Mouse (Mus musculus) lung, postnatal 0 days (tissue): ENCODE data around the gene Traf2. TPM values are rescaled to one million over a fixed set of nuclear protein-coding genes. Genes with fewer than 3 reads are reported as not detected.

Experiments used
- ATAC-seq: fragments of 200-750 bp; cut with Nextera tagmentation; 2 replicates; pipeline ENCODE4 v1.8.0; 2017; ENCODE audit warnings: moderate library complexity
- DNase-seq: peaks from one replicate; pipeline ENCODE4 v3.0.0-alpha.2; 2016; ENCODE audit warnings: low spot score
- H3K27ac ChIP-seq: fragments of 300-500 bp; sonication (generic); 2 replicates; pipeline ENCODE4 v1.5.1; 2014; ENCODE audit warnings: antibody characterized with exemption, mild to moderate bottlenecking, low read length, mixed read lengths
- H3K27me3 ChIP-seq: fragments of 300-500 bp; sonication (generic); replicated peaks from 2 replicates; pipeline ENCODE4 v1.6.1; 2014; ENCODE audit warnings: low read length, mixed read lengths; ENCODE audit not compliant: insufficient read depth
- H3K36me3 ChIP-seq: fragments of 300-500 bp; sonication (generic); 2 replicates; pipeline ENCODE4 v1.6.1; 2014; ENCODE audit warnings: low read length, mixed read lengths; ENCODE audit not compliant: insufficient read depth
- H3K4me1 ChIP-seq: fragments of 300-500 bp; sonication (generic); 2 replicates; pipeline ENCODE4 v1.6.1; 2014; ENCODE audit warnings: antibody characterized with exemption, low read depth, low read length, mixed read lengths; ENCODE audit not compliant: insufficient read depth
- H3K4me2 ChIP-seq: fragments of 300-500 bp; sonication (generic); replicated peaks from 2 replicates; pipeline ENCODE4 v1.6.1; 2014; ENCODE audit warnings: low read depth, mild to moderate bottlenecking, low read length, moderate library complexity, mixed read lengths
- H3K4me3 ChIP-seq: fragments of 300-500 bp; sonication (generic); 2 replicates; pipeline ENCODE4 v1.5.1; 2014; ENCODE audit warnings: low read depth, low read length
- H3K9ac ChIP-seq: fragments of 300-500 bp; sonication (generic); replicated peaks from 2 replicates; pipeline ENCODE4 v1.6.1; 2014; ENCODE audit warnings: low read depth, mild to moderate bottlenecking
- H3K9me3 ChIP-seq: fragments of 300-500 bp; sonication (generic); 2 replicates; pipeline ENCODE4 v1.6.1; 2016; ENCODE audit warnings: low read length, mixed read lengths
- CTCF ChIP-seq: IDR thresholded peaks from 2 replicates; pipeline ENCODE4 v1.5.1; 2016; ENCODE audit warnings: antibody characterized with exemption, mild to moderate bottlenecking
- EP300 ChIP-seq: IDR thresholded peaks from 2 replicates; pipeline ENCODE4 v1.6.1; 2016; ENCODE audit warnings: antibody characterized with exemption, mild to moderate bottlenecking, control low read depth
- WGBS: fragments of 180-500 bp; shearing (Covaris S2); extraction: QIAGEN DNeasy Blood & Tissue Kit; methylation state at CpG from one replicate; pipeline ENCODE4 v1.1.7; 2014; 5-methylcytosine and 5-hydroxymethylcytosine counted together
- polyA plus RNA-seq: library from polyadenylated mRNA; unstranded; fragments of >200 nt; fragmentation: Nextera tagmentation; extraction: Ambion mirVana; gene quantifications from 2 replicates; pipeline ENCODE4 v1.2.1, GENCODE M21; 2015

Gene Traf2
- polyA plus RNA-seq, 1 experiment from 2014 or later, result 21.0 TPM

GRCm38 (mm10) chr2:25536531-25536930 is 10.2 kb downstream of the Traf2 start:
- DNase-seq (no peak), ATAC-seq (no peak)
- no peaks in the 10 kb centered on the region for H3K4me1 ChIP-seq
- H3K9me3 ChIP-seq, result no peaks in the 10 kb centered on the region
- H3K27me3 ChIP-seq, result no peaks in the 10 kb centered on the region
- no peak overlapping the region for H3K27ac ChIP-seq
- no peak overlapping the region for H3K4me2 ChIP-seq
- H3K9ac ChIP-seq, result no peak overlapping the region
- no peak for TF ChIP-seq CTCF
- TF ChIP-seq EP300, result no peak
- 69% methylated on average over 8 of the region's 8 CpGs for WGBS
- 0 out of 2 replicates have a peak, but pooled peaks cover 11% of the 10 kb centered on the region for H3K36me3 ChIP-seq
- no peak overlapping the region for H3K4me3 ChIP-seq

- H3K27ac ChIP-seq, result no peak overlapping the region
- no peaks in the 10 kb centered on the region for H3K9me3 ChIP-seq
- WGBS, result 82% methylated on average over 2 of the region's 2 CpGs
- peaks cover 17% of the 10 kb centered on the region for H3K36me3 ChIP-seq
- DNase-seq (no peak), ATAC-seq (no peak)
- H3K4me3 ChIP-seq, result no peak overlapping the region
- no peaks in the 10 kb centered on the region for H3K27me3 ChIP-seq
- H3K9ac ChIP-seq, result no peak overlapping the region
- H3K4me2 ChIP-seq, result no peak overlapping the region
- TF ChIP-seq CTCF (no peak), EP300 (no peak)
- H3K4me1 ChIP-seq, result no peaks in the 10 kb centered on the region
Measured at GRCm38 (mm10) chr2:25534866-25535182, 11.9 kb downstream of the Traf2 start.

DNA sequence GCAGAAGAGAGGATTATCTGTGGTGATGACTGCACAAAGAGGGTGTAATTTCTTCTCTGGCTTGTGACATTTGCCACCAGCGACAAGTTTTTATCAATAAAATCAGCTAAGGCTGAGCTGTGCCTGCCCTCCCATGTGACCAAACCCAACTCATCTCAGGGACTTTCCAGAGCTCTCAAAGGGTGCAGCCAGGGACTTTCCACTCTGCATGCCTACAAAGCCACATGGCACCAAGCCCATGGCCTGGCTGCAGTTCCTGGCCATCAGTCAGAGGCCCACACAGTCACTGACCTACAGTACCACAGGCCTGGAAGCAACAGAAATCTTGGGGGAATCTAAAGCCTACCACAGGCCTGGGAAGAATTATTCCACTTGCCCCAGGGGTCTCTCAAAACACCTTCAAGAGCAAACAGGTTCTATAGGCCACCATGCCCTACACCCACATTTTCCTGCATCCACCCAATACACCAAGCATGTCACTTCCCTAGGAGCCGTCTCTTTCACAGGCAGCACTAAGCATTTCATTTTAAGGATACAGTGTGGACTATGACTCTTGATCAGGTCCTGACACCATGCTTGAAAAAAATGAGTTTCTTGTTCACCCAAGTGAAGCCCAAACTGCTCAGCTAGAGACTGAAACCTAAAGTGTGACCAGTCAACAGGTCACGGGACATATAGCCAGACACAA is 12.4 kb downstream of the Traf2 start:
- TF ChIP-seq EP300, result no peak
- no peak for TF ChIP-seq CTCF
- Histone ChIP-seq H3K9ac (no peak overlapping the region), H3K4me2 (no peak overlapping the region), H3K27ac (no peak overlapping the region), H3K4me1 (no peaks in the 10 kb centered on the region), H3K27me3 (no peaks in the 10 kb centered on the region), H3K4me3 (no peak overlapping the region), H3K36me3 (peaks cover 17% of the 10 kb centered on the region), H3K9me3 (no peaks in the 10 kb centered on the region)
- ATAC-seq, result peak; percentile 54
- WGBS, result 77% methylated on average over 3 of the region's 3 CpGs
- no peak for DNase-seq

DNA sequence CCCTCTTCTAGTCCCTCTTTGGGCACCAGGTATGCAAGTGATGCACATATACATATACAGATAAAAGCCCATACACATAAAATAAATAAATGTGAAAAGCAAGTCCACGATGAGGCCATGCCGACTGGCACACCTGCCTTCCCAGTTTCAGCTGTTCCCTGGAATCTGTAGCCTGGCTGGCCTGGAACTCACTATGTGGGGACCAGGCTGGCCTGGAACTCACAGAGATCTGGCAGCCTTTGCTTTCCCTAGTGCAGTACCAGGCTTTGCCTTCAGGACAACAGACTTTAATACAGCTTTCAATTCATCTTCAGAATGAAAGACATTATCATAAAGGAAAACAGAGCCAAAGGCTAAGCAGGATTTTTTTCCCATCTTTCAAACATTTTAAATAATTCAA is 13.0 kb downstream of the Traf2 start:
- no peaks in the 10 kb centered on the region for H3K4me1 ChIP-seq
- WGBS, result 90% methylated on average over 2 of the region's 2 CpGs
- TF ChIP-seq EP300 (no peak), CTCF (no peak)
- no peak overlapping the region for H3K4me2 ChIP-seq
- ATAC-seq (no peak), DNase-seq (no peak)
- H3K27ac ChIP-seq, result no peak overlapping the region
- no peak overlapping the region for H3K4me3 ChIP-seq
- H3K9me3 ChIP-seq, result no peaks in the 10 kb centered on the region
- H3K9ac ChIP-seq, result no peak overlapping the region
- no peaks in the 10 kb centered on the region for H3K27me3 ChIP-seq
- peaks cover 24% of the 10 kb centered on the region for H3K36me3 ChIP-seq

DNA sequence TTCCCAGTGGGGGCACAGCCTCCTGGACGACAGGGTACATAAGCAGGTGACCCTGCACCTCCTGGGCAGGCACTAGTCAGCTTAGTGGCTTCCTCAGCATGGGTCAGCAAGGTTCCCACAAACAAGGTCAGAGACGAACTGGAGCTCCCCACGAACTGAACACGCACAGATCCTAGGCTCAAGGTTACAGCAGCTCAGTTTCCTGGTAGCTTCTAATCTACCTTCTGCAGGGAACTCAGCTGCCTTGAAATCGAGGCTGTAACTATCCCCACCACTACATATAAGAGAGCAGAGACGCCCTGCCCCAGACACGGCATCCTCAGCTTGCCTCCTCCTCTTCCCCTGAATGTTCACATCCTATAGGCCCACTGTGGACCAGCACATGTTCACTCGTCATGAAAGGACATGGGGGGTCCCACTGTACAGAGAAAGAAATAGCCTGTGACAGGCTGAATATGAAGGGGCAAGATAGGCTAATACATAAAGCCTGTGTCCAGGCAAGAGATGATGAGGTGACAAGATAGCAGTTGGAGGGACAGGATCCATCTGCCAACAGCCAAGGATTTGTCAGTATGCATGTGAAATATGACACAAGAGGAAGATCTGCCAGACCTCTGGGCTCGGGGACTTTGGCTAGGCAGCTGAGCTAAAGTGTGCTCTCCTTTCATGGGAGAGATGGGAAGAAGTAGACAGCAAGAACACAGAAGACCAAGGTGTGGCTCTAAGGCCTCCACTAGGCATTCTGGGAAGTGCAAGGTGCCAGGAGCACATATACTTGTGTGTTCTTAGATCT is 20.0 kb downstream of the Traf2 start:
- peaks cover 44% of the 10 kb centered on the region for H3K36me3 ChIP-seq
- no peaks in the 10 kb centered on the region for H3K4me1 ChIP-seq
- 82% methylated on average over 9 of the region's 9 CpGs for WGBS
- DNase-seq (no peak), ATAC-seq (no peak)
- no peak overlapping the region for H3K27ac ChIP-seq
- no peaks in the 10 kb centered on the region for H3K27me3 ChIP-seq
- no peak overlapping the region for H3K4me3 ChIP-seq
- H3K4me2 ChIP-seq, result no peak overlapping the region
- no peak overlapping the region for H3K9ac ChIP-seq
- no peak for TF ChIP-seq CTCF
- TF ChIP-seq EP300, result no peak
- H3K9me3 ChIP-seq, result no peaks in the 10 kb centered on the region

- no peak overlapping the region for H3K4me2 ChIP-seq
- 63% methylated on average over 3 of the region's 3 CpGs for WGBS
- TF ChIP-seq CTCF (peak; percentile 58), EP300 (no peak)
Measured at GRCm38 (mm10) chr2:25509912-25510311, 36.8 kb downstream of the Traf2 start.

More at GRCm38 (mm10) chr2:25509912-25510311, 36.8 kb downstream of the Traf2 start:
- H3K4me3 ChIP-seq, result no peak overlapping the region
- ATAC-seq, result no peak
- no peaks in the 10 kb centered on the region for H3K9me3 ChIP-seq
- H3K36me3 ChIP-seq, result no peaks in the 10 kb centered on the region
- no peaks in the 10 kb centered on the region for H3K4me1 ChIP-seq
- no peaks in the 10 kb centered on the region for H3K27me3 ChIP-seq
- no peak for DNase-seq
- no peak overlapping the region for H3K9ac ChIP-seq
- H3K27ac ChIP-seq, result no peak overlapping the region
